Mouse (Mus musculus) neural tube, embryonic 14.5 days (tissue): Measurements from ENCODE around the gene Ggt1. TPM values are rescaled to one million over a fixed set of nuclear protein-coding genes. Genes with fewer than 3 reads are reported as not detected.

Experiments used
- ATAC-seq: fragments of 200-750 bp; cut with Nextera tagmentation; 2 replicates; pipeline ENCODE4 v1.8.0; 2017; ENCODE audit warnings: low read depth, mild to moderate bottlenecking, moderate TSS enrichment, moderate library complexity
- H3K27ac ChIP-seq: fragments of 300-500 bp; sonication (generic); 2 replicates; pipeline ENCODE4 v1.5.1; 2014; ENCODE audit warnings: low read depth, mild to moderate bottlenecking, control low read depth, low read length, moderate library complexity, mixed read lengths
- H3K27me3 ChIP-seq: fragments of 300-500 bp; sonication (generic); 2 replicates; pipeline ENCODE4 v1.6.1; 2014; ENCODE audit warnings: low read length; ENCODE audit not compliant: control insufficient read depth, insufficient read depth
- H3K36me3 ChIP-seq: fragments of 300-500 bp; sonication (generic); 2 replicates; pipeline ENCODE4 v1.6.1; 2014; ENCODE audit warnings: low read length, mixed read lengths; ENCODE audit not compliant: control insufficient read depth, insufficient read depth
- H3K4me1 ChIP-seq: fragments of 300-500 bp; sonication (generic); 2 replicates; pipeline ENCODE4 v1.6.1; 2014; ENCODE audit warnings: low read length; ENCODE audit not compliant: control insufficient read depth, insufficient read depth
- H3K4me2 ChIP-seq: fragments of 300-500 bp; sonication (generic); 2 replicates; pipeline ENCODE4 v1.6.1; 2014; ENCODE audit warnings: mild to moderate bottlenecking, low read depth, low read length, control low read depth
- H3K4me3 ChIP-seq: fragments of 300-500 bp; sonication (generic); 2 replicates; pipeline ENCODE4 v1.5.1; 2014; ENCODE audit warnings: low read depth, low read length, control low read depth, mixed read lengths
- H3K9ac ChIP-seq: fragments of 300-500 bp; sonication (generic); replicated peaks from 2 replicates; pipeline ENCODE4 v1.6.1; 2014; ENCODE audit warnings: low read depth, mild to moderate bottlenecking, control low read depth, low read length, mixed read lengths
- H3K9me3 ChIP-seq: fragments of 300-500 bp; sonication (generic); 2 replicates; pipeline ENCODE4 v1.6.1; 2016; ENCODE audit warnings: low read length; ENCODE audit not compliant: control insufficient read depth
- WGBS: fragments of 180-500 bp; shearing (Covaris S2); extraction: QIAGEN DNeasy Blood & Tissue Kit; methylation state at CpG from one replicate; pipeline ENCODE4 v1.1.7; 2014; 5-methylcytosine and 5-hydroxymethylcytosine counted together
- polyA plus RNA-seq: library from polyadenylated mRNA; unstranded; fragments of >200 nt; fragmentation: Nextera tagmentation; extraction: Ambion mirVana; gene quantifications from 2 replicates; pipeline ENCODE4 v1.2.1, GENCODE M21; 2014

The Ggt1 gene
- polyA plus RNA-seq, 1 experiment from 2014 or later = 1.5 TPM

DNA sequence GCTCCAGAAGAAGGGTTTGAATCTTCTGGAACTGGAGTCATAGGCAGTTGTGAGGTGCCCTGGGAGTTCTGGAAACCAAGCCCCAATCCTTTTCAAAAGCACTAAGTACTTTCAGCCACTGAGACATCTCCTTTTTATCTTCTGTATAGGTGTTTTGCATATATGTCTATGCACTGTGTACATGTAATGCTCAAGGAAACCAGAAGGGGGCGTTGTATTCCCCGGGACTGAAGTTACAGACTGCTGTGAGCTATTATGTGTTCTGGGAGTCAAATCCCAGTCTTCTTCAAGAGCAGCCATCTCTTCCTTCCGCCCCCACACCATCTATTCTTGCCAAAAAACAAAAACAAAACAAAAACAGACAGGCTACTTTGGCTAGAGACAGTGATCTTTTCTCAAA is 59.4 kb downstream of the Ggt1 start:
- Histone ChIP-seq H3K4me3 (no peak overlapping the region), H3K27ac (no peak overlapping the region), H3K4me2 (no peak overlapping the region), H3K9me3 (no peaks in the 10 kb centered on the region), H3K27me3 (no peaks in the 10 kb centered on the region), H3K9ac (no peak overlapping the region), H3K4me1 (no peaks in the 10 kb centered on the region), H3K36me3 (no peaks in the 10 kb centered on the region)
- no peak for ATAC-seq
- WGBS = 50% methylated on average over 3 of the region's 3 CpGs

DNA sequence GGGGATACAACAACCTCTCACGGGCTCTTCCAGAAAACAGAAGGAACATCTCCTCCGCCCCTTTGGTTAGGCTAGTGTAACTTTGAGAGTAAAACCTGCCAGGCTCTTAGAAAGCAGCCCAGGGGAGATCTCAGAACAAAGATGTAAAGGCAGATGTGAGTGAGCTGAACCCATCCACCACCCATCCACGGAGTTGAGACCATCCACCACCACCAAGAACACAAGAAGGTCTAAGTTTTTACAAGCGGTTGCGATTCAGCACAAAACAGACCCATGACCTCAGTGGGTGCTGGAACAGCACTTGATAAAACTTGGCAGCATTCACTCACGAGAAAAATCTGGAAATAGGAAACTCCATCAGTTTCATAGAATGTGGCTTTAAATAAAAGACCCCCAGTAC is 64.5 kb downstream of the Ggt1 start:
- no peak for ATAC-seq
- Histone ChIP-seq H3K27me3 (no peaks in the 10 kb centered on the region), H3K4me2 (no peak overlapping the region), H3K4me1 (no peaks in the 10 kb centered on the region), H3K36me3 (no peaks in the 10 kb centered on the region), H3K9me3 (no peaks in the 10 kb centered on the region), H3K27ac (no peak overlapping the region), H3K9ac (no peak overlapping the region), H3K4me3 (no peak overlapping the region)
- 69% methylated on average over 6 of the region's 6 CpGs for WGBS

DNA sequence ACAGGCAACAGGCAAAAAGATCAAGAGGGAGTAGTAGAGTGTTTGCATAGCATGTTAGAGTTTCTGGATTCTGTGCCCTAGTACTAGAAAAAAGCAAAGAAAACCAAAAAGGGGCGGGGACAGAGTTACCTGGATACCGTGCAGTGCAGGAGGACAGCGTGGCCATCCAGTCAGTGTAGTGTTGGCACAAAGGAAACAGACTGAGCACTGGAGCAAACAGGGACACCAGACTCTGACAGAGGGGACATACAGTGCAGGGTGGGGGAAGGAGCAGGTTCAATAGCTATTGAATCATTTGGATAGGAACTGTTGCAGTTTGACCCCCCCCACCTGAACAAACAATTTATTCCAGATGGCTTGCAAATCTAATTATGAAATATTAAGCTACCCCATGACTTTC is 65.6 kb downstream of the Ggt1 start:
- Histone ChIP-seq H3K36me3 (no peaks in the 10 kb centered on the region), H3K27ac (no peak overlapping the region), H3K4me3 (no peak overlapping the region), H3K4me2 (no peak overlapping the region), H3K27me3 (no peaks in the 10 kb centered on the region), H3K4me1 (no peaks in the 10 kb centered on the region), H3K9ac (no peak overlapping the region), H3K9me3 (no peaks in the 10 kb centered on the region)
- 80% methylated on average over 3 of the region's 3 CpGs for WGBS
- ATAC-seq = no peak

DNA sequence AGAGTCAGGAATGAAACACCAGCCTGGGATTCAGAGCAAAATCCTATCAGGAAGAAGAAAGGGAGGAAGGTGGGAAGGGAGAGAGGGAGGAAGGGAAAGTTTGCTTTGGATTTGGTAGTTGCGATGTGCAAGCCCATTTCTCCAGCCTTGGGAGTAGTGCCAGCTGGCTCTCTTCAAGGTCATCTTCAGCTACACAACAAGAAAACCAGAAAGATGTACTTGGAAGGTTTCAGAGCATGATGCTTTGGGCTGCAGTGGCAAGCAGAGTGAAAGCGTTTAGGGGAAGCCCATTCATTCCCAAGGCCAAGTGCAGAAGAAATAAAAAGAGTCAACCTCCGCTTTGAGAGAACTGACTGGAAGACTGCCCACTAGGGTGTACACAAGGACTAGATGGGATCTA is 66.1 kb downstream of the Ggt1 start:
- Histone ChIP-seq H3K9ac (no peak overlapping the region), H3K36me3 (no peaks in the 10 kb centered on the region), H3K9me3 (no peaks in the 10 kb centered on the region), H3K4me1 (no peaks in the 10 kb centered on the region), H3K27ac (no peak overlapping the region), H3K27me3 (no peaks in the 10 kb centered on the region), H3K4me3 (no peak overlapping the region), H3K4me2 (no peak overlapping the region)
- WGBS = 88% methylated on average over 3 of the region's 3 CpGs
- ATAC-seq = no peak

DNA sequence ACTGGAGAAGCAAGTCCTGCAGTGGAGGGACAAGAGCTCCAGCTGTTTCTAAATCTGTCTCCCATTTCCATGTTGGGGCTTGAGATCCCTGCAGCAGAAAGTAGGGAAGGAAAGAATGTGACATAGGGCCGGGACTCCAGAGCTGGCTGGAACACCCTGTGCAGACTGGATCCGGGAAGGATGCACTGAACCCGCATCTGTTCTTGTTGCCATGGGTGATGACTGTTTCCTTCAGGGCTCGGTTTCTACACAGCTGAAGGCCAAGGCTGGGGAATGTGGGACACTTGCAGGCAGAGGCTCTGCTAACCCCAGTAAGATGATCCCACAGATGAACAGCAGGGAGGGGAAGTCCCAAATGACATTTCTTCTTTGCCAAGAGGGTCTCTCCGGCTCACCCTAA is 71.2 kb downstream of the Ggt1 start:
- H3K27me3 ChIP-seq = no peaks in the 10 kb centered on the region
- no peak overlapping the region for H3K27ac ChIP-seq
- H3K4me3 ChIP-seq = no peak overlapping the region
- no peak for ATAC-seq
- no peak overlapping the region for H3K4me2 ChIP-seq
- no peak overlapping the region for H3K9ac ChIP-seq
- no peaks in the 10 kb centered on the region for H3K9me3 ChIP-seq
- no peaks in the 10 kb centered on the region for H3K4me1 ChIP-seq
- H3K36me3 ChIP-seq = no peaks in the 10 kb centered on the region
- 53% methylated on average over 5 of the region's 5 CpGs for WGBS

DNA sequence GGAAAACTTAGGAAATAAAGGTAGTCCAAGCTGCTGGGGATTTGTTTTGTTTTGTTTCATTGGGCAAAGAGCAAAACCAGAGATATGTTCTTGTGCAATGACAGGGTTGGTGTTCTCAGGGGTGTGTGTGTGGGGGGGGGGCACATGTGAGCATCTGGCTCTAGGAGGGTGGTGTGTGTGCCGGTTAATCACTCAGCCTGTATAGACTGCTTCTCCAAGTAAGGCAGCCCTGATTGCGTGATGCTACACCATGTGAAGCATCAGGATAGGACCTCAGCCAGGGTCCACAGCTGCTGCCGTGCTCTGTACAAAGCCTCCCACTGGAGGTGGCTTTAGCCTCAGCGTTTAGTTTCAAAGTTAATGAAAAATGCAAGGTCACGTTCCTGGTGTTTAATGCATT is 71.6 kb downstream of the Ggt1 start:
- no peaks in the 10 kb centered on the region for H3K27me3 ChIP-seq
- H3K36me3 ChIP-seq = no peaks in the 10 kb centered on the region
- H3K9ac ChIP-seq = no peak overlapping the region
- H3K4me1 ChIP-seq = no peaks in the 10 kb centered on the region
- WGBS = 74% methylated on average over 5 of the region's 5 CpGs
- no peak overlapping the region for H3K27ac ChIP-seq
- H3K4me2 ChIP-seq = no peak overlapping the region
- no peak overlapping the region for H3K4me3 ChIP-seq
- no peaks in the 10 kb centered on the region for H3K9me3 ChIP-seq
- 0 out of 2 replicates have a peak, but pooled peaks have one; percentile 62 for ATAC-seq

DNA sequence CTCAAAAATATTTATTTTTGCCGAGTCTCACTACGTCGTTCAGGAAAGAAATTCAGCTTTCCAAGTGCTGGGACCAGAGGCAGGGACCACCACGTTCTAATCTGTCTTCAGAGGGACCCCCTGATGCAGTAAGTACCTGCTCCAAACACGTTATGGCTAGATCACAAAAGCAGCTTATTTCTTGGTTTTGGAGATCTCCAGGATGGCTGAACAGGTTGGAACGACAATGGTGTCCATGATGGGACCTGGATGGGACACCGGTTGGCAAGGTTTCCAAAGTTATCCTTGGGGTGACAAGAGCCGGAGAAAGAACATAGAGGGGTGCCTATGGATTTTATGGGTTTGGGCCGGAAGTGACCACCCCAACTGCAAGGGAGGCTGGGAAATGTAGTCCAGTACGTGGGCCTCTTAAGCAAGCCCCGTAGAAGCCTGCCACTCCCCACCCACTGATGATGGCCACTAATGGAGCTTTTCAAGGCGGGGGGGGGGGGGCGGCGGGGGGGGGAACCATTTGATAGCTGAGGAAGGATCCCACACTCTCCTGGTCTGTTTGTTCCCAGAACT is 72.3 kb downstream of the Ggt1 start:
- Histone ChIP-seq H3K4me3 (no peak overlapping the region), H3K27me3 (no peaks in the 10 kb centered on the region), H3K4me2 (no peak overlapping the region), H3K9me3 (no peaks in the 10 kb centered on the region), H3K36me3 (no peaks in the 10 kb centered on the region), H3K9ac (no peak overlapping the region), H3K27ac (no peak overlapping the region), H3K4me1 (no peaks in the 10 kb centered on the region)
- 72% methylated on average over 14 of the region's 14 CpGs for WGBS
- no peak for ATAC-seq

DNA sequence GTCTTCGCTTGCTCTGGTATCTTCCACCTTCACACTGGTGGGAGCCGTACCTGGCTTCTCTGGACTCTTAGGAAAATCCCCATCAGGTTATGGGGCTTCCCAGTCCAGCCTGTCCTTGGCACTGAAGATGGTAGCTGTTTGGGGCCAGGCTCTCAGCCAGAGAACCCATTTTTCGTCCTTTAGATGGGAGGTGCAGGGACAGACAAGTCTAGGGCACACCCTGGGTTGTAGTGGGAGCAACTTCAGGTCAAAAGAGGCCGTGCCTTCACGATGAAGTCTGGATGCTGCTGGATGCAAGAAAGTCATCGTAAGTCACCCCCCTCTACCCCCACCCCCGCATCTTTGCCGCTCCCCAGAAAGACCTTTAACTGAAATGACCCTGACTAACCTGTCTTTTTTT is 73.2 kb downstream of the Ggt1 start:
- Histone ChIP-seq H3K4me3 (no peak overlapping the region), H3K9me3 (no peaks in the 10 kb centered on the region), H3K27ac (no peak overlapping the region), H3K27me3 (no peaks in the 10 kb centered on the region), H3K9ac (no peak overlapping the region), H3K36me3 (no peaks in the 10 kb centered on the region), H3K4me1 (no peaks in the 10 kb centered on the region), H3K4me2 (no peak overlapping the region)
- no peak for ATAC-seq
- WGBS = 97% methylated on average over 8 of the region's 8 CpGs

DNA sequence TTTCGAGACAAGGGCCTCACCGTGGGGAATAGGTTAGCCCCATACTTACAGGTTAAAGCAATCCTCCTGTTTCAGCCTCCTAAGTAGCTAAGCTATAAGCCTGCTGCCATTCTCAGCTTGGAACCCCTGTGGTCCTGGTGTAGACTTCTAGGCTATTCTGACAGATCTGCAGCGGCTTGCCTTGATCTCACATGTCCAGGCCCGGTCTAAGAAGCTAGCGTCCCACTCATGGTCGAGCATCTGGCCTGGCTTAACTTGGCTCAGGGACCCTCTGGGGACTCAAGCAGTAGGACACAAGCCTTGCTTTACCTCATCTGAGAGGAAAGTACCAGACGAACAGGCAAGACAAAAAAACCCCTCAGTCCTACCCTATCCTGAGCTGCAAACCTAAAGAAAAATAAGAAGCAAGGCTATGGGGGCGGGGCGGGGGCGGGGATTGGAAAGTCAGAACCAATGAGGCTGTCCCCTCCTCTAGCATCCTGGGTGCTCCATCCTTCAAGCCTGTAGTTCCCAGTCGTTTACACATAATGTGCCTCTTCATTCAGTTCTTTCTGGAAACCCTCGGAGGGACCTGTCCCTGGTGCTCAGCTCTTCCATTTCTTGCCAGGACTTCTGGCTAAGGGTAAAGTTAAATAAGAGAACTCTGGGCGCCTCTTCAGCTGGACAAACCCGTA is 73.8 kb downstream of the Ggt1 start:
- WGBS = 73% methylated on average over 14 of the region's 14 CpGs
- Histone ChIP-seq H3K36me3 (no peaks in the 10 kb centered on the region), H3K9me3 (no peaks in the 10 kb centered on the region), H3K27me3 (no peaks in the 10 kb centered on the region), H3K9ac (no peak overlapping the region), H3K27ac (no peak overlapping the region), H3K4me3 (no peak overlapping the region), H3K4me1 (no peaks in the 10 kb centered on the region), H3K4me2 (no peak overlapping the region)
- ATAC-seq = no peak
